Mouse (Mus musculus) stomach, postnatal 0 days (tissue): ENCODE data around the gene Shisa3.

ENCODE experiments used
- CTCF ChIP-seq: IDR thresholded peaks from 2 replicates; pipeline ENCODE4 v1.5.1; 2016; ENCODE audit warnings: antibody characterized with exemption, low read depth, mild to moderate bottlenecking, moderate library complexity
- EP300 ChIP-seq: optimal IDR thresholded peaks from 2 replicates; pipeline ENCODE3; 2016; ENCODE audit warnings: antibody characterized with exemption

DNA sequence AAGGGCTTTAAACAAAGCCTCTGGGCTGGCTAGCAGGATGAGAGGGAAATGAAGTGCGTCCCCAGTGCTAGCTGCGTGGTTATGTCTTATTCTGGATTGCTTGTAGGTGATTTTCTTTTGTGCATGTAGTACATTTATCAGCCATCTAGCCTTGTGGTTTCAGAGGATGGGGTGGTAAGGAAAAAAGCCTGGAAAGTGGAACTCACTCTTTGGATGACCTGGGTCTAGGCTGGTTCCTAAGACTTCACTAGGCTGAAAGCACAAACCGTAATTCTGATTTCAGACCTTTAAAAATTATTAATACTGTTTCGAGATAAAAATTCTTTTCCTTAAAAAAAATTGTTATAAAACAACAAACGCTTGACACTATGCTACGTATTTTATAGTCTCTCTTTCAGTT, 22.2 kb downstream of the Shisa3 start:
- TF ChIP-seq CTCF (no peak), EP300 (no peak)
